Mouse (Mus musculus) naive thymus-derived CD4-positive, alpha-beta T cell, adult 2 months (primary cell): ENCODE data around the gene Hibadh.

ENCODE experiments used
- DNase-seq: peaks from one replicate; pipeline ENCODE4 v3.0.0-alpha.2; 2011; ENCODE audit warnings: low read depth

Gene Hibadh

DNA sequence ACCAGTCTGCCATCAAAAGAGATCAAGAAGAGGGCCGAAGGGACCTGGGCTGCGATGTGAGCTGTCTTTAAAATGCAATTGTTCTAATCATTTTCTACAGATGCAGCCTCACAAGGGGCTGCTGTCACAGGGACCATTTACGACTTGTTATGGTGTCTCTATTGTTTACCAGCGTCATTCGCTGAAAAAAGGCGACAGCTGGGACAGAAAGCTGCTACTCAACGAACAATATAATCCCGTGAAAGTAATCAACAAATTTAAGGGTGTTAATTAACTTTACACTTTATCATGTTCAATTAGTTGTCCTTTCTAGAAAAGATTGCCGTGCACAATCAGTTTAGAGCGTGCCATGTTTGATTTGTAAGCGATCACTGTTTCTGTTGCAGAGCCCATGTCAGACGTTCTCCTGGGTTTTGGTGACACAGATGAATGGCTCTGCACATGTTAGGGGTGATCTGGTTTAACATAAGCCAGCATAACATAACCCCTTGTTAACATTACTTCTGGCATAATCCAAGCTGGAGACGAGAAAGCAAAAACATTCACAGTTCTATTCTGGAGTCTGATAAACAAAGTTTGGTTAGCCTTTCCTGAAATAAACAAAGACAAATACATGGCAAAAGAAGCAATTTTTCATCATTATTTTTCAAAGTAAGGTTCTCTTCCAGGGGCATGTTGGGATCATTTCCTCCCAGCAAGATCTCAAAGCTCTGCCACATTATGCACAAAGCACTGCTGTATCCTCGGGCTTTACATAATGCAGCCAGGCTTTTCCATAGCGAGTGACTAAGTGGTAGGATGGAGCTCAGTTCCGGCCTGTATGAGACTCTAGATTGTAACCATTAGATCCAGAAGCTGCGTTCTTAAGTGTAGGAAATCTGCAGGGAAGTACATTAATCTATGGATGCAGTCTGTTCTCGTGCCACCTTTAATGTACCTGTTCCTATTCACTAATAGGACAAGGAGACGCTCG lies 72.6 kb downstream of the Hibadh start:
- DNase-seq: no peak

DNA sequence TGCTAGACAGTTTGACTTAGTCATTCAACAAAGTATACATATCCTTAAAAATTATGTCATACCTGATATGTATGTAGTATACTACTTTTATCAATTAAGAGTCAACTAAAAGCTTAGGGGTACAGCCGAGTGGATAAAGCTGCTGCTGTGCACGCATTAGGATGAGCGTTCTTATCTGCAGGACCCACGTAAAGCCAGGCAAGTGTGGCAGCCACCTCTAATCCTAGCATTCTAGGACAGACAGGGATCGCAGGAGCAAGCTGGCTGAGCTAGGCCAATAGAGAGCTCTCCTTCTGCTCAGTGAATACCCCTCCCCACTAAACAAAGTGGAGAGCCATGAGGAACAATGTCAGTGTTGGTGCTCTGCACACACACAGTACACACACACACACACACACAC lies 75.0 kb downstream of the Hibadh start:
- DNase-seq: no peak

DNA sequence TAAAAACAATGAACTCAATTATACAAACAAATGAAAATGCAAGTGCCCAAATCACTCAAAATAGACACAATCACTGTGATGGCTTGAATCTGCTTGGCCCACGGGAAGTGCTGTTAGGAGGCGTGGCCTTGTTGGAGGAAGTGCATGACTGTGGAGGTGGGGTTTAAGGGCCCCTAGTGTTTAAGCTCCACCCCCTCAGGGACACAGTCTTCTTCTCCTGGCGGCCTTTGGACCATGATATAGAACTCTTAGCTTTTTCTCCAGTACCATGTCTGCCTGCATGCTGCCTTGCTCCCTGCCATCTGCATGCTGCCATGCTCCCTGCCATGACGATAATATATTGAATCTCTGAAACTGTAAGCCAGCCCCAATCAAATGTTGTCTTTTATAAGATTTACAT lies 77.2 kb downstream of the Hibadh start:
- no peak for DNase-seq

DNA sequence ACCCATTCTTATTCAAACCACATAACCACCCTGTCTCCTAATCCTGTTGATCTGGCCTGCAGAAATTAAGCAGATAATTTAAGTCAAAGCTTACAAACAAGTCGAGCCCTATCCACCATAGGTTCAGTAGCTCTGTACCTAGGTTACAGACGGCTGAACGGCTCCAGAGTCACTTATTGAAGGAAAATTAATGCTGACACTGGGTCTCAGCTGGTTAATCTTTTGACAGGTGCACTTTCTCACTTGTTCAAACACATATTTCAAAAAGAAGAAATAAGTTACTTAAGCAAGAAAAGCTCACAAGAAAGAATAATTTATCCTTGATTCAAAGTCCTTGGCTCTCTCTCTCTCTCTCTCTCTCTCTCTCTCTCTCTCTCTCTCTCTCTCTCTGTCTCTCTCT lies 81.1 kb downstream of the Hibadh start:
- DNase-seq: no peak

DNA sequence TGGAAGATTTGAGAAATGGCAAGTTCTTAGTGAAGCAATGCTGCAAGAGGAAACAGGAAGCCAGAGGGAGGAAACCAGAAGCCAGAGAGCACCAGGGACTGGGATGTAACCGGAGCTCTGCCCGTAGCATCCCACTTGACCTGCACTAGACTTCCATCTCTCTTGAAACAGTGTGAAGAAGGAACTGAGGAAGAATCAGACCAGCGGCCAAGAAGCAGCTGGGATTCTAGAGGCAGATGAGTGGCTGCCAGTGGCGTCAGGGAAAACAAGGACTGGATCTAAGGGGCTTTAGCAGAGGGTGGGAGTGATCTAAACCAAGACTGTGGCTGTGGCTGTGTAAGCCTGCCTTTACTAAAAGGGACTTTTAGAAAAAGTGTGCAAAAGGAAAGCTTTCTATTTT lies 95.8 kb downstream of the Hibadh start:
- DNase-seq: no peak

DNA sequence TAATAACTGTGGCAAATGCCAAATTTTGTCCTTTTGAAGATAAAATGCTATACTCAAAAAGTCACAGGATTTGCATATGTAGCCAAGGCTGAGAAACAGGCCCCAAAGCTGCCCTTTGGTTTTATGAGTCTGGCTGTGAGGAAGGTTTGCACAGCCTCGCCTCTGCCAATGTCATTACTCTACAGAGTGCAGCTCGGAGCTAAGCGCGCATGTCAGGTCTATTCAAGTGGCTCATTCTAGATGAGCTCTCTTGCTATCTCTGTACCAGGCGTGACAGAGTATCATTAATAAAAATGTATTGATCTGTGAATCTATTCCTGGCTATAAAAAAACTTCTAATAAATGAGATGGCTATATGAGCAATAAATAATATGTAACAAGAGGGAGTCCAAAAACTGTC lies 97.7 kb downstream of the Hibadh start:
- no peak for DNase-seq

DNA sequence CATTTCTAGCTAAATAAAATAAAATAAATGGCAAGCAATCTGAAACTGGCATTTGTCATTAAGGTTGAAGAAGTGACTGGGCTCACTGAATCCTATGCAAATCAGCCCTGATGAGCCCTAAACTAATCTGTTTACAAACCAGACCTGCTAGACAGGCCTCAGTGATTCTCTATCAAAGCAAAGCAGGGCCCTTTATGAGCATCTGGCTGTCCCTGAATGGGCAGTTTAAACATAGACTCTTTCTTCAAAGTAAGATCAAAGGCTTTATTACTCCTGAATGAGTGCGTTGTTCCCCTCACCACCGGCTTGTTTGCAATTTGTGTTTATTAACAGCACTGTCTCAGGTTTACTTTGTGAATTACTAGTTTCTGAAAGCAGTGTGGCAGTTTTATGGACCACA lies 100.3 kb downstream of the Hibadh start:
- no peak for DNase-seq

DNA sequence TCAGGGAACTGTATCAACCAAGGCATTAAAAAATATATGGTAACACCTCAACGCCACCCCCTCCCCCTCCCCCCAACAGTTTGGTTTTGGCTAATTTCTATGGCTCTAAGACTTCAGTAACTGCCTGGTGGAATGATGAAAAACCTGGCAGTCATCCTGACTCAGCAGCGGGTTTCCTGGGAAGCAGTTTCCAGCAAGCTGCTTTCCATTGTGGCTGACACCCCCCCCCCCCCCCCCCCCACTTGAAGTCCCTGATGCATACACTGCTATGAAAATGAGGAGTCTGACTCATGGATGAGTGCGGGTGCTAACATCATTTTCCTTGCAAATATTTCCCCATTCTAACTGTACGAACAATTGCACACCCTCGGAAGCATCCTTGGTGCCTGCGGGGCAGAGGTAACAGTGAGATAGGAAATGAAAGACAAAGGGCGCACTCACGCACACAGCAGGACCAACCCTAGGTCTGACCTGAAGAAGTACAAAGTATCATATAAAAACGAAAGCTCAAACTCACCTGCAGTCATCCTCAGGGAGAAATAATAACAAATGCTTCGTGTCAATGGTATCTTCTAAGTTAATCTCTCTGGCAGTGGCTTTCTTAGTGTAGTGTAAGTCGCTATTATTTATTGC lies 105.0 kb downstream of the Hibadh start:
- no peak for DNase-seq

DNA sequence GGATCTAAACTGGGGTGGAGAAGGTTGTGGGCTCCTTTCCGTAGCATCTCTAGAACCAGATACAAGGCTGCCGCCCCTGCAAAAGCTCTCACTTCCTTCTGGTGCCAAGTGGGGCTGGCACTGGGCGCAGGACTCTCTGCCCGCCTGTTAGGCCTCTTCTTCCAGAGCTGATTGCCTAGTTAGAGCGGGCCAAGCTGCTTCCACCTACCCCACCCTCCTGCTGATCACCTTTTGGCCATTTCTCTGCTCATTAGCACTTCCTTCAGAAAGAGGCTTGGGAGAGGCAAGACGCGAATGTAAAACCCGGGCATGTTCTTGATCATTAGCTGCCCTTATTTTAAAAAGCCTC lies 108.1 kb downstream of the Hibadh start:
- DNase-seq: no peak

DNA sequence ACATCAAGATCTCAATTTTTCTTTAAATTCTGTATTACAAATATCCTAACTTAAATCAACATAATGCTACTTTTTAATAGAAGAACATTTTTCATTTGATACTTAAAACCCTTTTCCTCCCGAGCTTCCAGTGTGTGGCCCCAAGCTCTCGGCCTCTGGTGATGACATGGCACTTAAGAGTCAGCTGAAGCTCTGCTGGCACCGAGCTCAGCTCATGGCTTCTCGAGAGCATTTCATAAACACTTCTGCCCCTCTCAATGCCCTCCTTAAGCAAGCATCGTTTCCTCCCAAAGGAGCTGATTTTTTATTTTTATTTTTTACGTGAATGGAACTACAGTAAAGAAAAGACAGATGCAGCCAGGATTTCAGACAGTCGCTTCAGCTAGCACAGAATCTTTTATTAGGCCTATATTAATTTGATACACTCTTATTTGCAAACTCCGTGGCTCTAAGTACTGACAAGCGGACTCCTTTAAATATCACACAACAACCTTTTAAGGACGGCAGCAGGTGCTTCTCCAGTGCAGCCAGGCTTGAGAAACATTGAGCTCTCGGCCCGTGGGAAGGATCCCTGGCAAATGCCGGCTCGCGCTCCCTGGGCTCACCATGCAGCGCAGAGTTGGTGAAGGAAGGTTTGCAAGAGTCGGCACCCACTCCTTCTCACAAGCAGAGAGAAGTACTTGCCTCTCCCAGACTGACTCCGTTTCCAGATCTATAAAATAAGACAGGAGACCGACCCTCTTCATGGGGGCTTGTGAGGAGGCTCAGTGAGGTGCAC lies 108.6 kb downstream of the Hibadh start:
- DNase-seq: no peak

DNA sequence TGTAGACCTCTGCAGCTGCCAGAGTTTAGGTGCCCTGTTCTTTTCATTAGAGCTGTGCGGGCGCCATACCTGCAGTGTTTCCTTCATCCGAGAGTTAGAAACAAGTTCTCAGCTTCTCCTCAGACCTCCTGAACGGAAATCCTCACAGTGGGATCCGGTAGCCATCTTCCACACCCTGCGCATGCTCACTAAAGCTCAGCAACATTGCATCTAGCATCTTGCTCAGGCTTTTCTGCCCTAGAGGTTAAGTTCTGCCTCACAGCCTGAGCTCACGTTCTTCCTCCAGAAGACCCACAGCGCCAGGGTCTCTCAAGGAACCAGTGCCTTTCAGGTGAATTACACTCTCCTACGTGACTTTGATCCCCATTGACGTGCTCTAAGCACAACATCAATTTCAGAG lies 109.3 kb downstream of the Hibadh start:
- no peak for DNase-seq

DNA sequence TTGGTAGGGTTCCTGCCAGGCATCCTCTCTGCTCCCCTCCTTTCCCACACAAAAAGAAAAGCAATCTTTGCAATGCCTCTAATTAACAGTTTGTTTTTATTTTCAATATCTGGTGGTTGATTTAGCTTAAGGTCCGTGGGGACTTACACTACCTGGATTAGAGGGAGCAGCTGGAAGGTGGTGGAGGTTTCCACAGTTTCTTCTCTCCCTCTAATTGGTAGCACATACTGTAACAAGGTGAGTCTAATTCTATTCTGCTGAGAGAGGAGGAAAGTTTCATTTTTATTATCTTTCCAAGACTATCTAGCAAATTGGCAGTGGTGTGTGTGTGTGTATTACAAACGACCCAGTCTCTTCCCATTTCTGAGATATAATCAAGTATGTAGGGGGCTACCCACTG lies 116.0 kb downstream of the Hibadh start:
- DNase-seq: no peak

DNA sequence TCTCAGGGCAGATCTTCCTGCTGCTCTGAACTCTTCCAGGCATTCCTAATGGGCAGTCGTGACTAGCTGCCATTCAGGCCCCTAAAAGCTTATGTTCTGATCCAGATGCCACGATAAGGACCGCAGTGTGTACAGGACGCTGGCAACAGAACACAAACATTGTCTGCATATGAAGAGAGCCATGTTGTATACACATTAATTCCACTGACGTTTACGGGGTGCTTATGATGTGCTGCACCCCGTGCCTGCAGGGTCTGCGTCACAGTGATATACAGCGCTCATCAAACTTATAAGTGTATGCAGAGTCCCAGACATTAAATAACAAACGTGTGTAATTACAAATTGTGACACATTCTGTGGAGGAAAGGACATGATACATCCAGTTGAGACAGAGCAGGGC lies 121.5 kb downstream of the Hibadh start:
- DNase-seq: no peak

DNA sequence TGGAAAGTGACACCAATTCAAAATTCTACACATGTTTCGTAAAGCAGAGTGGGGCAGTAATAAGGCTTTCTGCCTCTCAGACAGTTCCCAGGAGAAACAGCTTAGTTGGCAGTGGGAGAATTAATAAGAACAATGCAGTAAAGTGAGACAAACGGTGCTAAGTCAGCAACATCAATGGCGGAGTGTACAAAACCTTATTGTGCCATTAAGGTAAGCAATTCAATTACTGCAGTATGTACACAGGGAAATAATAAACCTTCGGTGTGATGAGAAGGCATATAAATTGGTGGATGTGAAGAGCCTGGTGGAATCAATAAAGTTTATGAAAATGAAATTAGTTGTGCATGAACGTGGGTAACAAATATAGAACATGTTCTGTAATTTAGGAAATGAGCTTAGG lies 122.9 kb downstream of the Hibadh start:
- no peak for DNase-seq

DNA sequence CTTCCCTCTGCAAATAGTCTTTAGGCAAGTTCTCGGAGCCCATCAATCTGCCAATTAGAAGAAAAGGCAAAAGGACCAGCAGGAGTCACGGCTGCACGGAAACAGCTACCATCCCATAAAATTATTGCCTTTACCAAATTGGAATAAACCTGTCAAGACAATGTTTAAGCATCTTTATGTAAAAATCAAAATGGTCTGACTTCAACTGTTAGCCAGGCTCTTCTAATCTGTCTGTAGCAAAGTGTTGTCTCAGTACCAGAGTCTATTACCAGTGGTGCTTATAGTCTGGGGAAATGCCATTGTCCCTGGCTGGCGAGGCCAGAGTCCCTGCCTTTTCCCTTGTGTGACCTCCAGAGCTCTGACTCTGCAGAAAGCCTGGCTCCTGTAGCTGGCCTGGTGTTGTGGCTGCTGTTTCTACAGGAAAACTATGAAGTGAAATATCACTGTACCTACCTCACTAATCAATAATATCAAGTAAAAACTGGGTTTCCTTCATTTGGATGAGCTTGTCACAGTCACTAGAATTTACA lies 126.2 kb downstream of the Hibadh start:
- DNase-seq: no peak

DNA sequence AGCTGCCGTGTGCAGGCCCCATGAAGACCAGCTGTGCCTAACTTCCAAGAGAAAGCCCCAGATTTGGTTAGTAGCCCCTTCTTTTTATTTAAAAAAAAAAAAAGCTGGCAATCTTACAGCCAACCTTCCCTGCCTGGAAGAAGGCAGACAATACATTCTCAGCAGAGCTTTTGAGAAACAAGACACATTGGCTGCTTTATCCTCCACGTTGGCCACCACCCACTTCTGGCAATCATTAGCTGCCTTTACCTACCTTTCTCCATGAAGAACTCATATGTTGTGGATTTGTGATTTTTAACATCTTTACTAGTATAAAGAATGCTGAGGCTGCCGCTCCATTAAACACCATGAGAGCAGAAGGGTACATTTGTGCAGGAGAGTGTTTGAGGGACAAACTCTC lies 131.4 kb downstream of the Hibadh start:
- DNase-seq: no peak

DNA sequence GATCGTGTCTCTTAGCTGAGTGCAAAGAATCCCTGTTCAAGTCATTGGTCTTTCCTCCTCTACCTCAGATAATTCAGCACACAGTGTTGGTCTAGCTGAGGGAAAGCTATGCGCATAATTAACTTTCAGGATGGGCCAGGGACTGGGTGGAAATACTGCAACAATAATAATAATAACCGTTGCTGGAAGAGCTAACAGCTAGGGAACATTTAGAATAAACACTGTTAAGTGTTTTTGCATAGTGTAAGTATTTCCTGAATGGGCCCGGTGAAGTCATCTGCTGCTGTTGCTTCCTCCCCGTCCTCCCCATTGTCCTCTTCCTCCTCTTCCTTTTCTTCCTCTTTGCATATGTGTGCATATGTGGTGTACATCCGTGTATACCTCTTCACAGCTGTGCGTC lies 132.2 kb downstream of the Hibadh start:
- DNase-seq: no peak

DNA sequence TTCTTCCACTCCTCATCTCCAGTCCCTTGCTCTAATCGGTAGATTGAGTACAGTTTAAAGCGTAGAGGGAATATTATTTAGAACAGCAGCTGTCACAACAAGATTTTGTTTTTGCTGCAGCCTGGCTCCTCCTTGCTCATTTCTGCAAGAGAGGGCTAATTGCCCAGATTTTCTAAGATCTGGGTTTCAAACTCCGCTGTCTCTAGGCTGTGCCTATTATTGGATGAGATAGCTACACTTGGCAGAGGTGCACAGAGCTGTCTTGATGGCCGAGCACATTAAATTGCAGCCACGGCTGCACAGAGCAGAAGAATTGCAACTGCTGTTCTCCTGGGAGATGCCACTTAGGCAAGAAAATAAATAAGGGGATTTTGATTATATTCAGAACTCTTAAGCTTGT lies 133.0 kb downstream of the Hibadh start:
- DNase-seq: no peak

DNA sequence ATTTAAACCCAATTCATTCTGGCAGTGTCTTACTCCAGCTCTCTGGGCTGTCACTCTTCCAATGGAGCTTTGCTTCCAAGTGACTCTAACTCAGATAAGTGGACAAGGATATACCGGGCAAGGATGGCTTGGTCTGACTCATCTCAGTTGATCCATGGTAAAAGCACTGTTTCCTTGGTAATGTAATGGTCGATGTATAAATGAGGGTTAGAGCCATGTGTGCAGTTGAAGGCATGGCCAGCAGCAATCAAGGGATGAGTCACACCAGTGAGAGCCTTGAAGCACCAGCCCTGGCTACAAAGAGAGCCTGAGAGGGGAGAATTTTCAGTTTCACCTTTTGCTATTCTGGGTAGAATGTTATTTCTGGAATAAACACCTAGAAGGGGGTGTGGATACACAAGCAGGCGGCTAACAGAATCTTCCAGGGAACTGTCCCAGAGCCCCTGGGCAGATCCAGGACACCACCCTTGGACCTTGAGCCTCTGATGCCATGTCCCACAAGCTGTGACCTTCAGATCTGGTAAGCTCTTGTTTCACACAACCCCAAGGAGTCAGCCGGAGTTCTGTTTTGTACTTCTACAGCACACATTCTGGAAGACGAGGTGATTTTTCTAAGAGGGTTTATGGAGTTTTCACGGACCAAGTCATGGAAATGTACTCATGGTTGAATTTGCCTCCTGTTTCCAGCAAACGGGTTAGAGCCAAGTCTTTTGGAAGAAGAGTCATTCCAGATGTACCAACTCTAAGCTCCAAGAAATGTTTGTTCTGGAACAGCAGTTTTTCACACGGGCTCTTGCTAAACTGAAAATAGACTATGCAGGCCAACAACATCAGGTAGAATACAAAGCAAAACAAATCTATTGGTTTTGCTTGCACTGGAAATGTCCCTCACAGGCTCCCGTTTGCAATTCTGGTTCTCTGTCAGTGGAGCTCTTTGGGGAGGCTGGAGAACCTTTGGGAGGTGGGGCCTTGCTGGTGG lies 134.1 kb downstream of the Hibadh start:
- DNase-seq: no peak

DNA sequence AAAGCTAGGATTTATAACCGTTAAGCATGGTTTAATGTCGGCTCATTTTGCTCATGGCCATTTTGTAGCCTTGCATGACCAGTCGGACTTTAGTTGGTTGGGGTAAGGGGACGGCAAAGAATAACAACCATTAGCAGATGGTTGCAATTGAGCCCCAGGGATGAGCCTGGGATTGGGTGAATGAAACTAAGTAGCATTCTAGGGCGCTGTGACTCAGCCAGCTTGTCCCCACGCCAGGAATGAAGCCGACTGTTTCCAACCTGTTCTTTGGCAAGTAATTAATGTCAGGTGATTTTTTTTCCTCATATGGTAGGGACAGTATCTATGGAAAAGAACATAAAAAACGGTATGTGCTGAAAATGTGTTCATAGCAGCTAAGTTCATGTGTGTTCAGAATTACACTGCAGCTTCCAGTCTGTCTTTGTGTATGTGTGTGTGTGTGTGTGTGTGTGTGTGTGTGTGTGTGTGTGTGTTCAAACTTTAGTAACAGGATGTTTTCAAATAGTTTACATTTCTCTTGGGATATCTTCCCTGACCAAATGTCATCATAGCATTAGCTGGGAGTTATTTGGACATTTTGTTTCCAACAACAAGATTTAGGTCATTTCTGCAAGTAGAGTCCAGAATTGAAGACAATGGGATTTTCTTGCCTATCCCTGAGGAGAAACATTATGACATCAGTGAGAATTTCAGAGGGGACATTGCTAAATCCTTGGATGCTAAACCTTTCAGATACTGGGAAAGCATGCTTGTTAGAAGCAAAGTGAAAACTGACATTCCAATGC lies 135.3 kb downstream of the Hibadh start:
- no peak for DNase-seq

DNA sequence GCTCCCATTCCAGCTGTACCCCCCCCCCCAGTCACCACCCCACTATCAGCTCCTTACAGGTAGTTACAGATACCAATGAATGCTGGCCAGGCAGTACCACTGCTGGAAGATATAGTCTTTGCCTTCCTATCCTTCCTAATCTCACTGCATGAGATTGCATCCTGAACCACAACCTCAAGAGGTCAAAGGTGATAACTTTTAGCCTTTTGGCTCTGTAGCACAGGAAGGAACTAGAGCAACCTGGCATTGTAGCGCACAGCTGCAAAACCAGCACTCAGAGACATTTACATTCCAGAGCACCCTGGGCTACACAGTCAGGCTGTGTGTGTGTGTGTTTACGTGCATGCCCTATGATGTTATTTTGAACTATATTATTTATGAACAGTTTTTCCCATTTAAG lies 137.2 kb downstream of the Hibadh start:
- no peak for DNase-seq
